Mouse (Mus musculus) megakaryocyte, embryonic 14.5 days (primary cell): ENCODE measurements around the gene Gsg1l2.

ENCODE experiments used
- FLI1 ChIP-seq: IDR thresholded peaks from 2 replicates; pipeline ENCODE4 v1.6.1; 2012; ENCODE audit warnings: low read length, inconsistent platforms, mixed read lengths
- GATA1 ChIP-seq: IDR thresholded peaks from 3 replicates; pipeline ENCODE4 v1.6.1; 2012; ENCODE audit warnings: mixed read lengths, low read length, inconsistent platforms, borderline replicate concordance

DNA sequence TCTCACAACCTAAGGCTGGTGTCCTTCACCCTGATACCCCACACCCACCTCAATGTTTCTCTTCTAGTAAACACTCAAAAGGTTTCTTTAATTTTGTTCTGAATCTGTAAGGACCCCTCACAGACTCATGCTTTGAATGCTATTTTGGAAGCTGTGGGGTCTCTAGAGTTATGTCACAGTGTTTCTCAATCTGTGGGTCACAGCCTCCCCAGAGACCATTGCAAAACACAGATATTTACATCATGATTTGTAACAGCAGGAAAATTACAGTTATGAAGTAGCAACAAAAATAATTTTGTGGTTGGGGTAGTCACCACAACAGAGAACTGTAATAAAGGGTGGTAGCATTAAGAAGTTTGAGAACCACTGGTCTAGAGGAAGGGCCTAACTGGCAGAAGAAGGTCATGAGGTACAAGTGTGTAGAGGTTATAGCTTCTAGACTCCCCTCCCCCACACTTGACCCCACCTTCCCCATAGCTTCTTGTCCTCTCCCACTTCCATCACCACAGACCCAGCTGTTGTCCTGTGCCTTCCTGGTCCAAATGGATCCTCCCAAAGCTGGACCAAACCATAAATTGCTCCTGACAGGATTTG, 25.8 kb downstream of the Gsg1l2 start:
- TF ChIP-seq GATA1 (no peak), FLI1 (no peak)
